Mouse (Mus musculus) ES-E14 (cell line): Measurements from ENCODE around the gene Zfp423. TPM values are rescaled to one million over a fixed set of nuclear protein-coding genes. Genes with fewer than 3 reads are reported as not detected.

ENCODE experiments used
- DNase-seq: peaks from one replicate; pipeline ENCODE4 v3.0.0-alpha.2; 2013; ENCODE audit warnings: low read depth, low spot score
- H3K27ac ChIP-seq: 2 replicates; pipeline ENCODE4 v1.5.1; 2012; ENCODE audit warnings: low read depth, mild to moderate bottlenecking, low read length, moderate library complexity, mixed read lengths; ENCODE audit not compliant: poor library complexity, insufficient read depth, severe bottlenecking
- H3K36me3 ChIP-seq: 2 replicates; pipeline ENCODE4 v1.6.1; 2012; ENCODE audit warnings: mild to moderate bottlenecking, low read length, moderate library complexity, mixed read lengths; ENCODE audit not compliant: control insufficient read depth, poor library complexity, insufficient read depth, severe bottlenecking
- H3K4me1 ChIP-seq, 2 experiments: fragments of 150-350 bp in 1 of 2; sonication (generic) in 1 of 2; 2 replicates each; pipeline ENCODE4 v1.6.1; 2012; ENCODE audit warnings: low read length in 2 of 2, mild to moderate bottlenecking in 1 of 2, mixed read lengths in 1 of 2; ENCODE audit not compliant: control insufficient read depth in 2 of 2, insufficient read depth in 2 of 2, poor library complexity in 1 of 2
- H3K4me3 ChIP-seq, 2 experiments: fragments of 150-350 bp in 1 of 2; sonication (generic) in 1 of 2; 2 replicates each; pipeline ENCODE4 v1.5.1; 2012; ENCODE audit warnings: low read length in 2 of 2, low read depth in 1 of 2, mild to moderate bottlenecking in 1 of 2, mixed read lengths in 1 of 2; ENCODE audit not compliant: insufficient read depth in 1 of 2, poor library complexity in 1 of 2, severe bottlenecking in 1 of 2
- H3K9ac ChIP-seq: 2 replicates; pipeline ENCODE4 v1.6.1; 2012; ENCODE audit warnings: low read depth, mild to moderate bottlenecking, low read length, mixed read lengths; ENCODE audit not compliant: poor library complexity, insufficient read depth, severe bottlenecking
- H3K9me3 ChIP-seq: fragments of 150-350 bp; sonication (generic); 2 replicates; pipeline ENCODE4 v1.6.1; 2012; ENCODE audit warnings: low read depth, mild to moderate bottlenecking, low read length; ENCODE audit not compliant: control insufficient read depth, insufficient read depth
- CHD2 ChIP-seq: IDR thresholded peaks from 2 replicates; pipeline ENCODE4 v1.6.1; 2014; ENCODE audit warnings: mild to moderate bottlenecking, low read depth, low read length, inconsistent platforms
- HCFC1 ChIP-seq: IDR thresholded peaks from 2 replicates; pipeline ENCODE4 v1.6.1; 2012; ENCODE audit warnings: low read length, inconsistent platforms, borderline replicate concordance; ENCODE audit not compliant: insufficient read depth
- MAFK ChIP-seq: IDR thresholded peaks from 2 replicates; pipeline ENCODE4 v1.6.1; 2014; ENCODE audit warnings: mild to moderate bottlenecking, low read depth, low read length, inconsistent platforms; ENCODE audit not compliant: insufficient read depth
- ZC3H11A ChIP-seq: IDR thresholded peaks from 2 replicates; pipeline ENCODE4 v1.6.1; 2012; ENCODE audit warnings: low read depth, mild to moderate bottlenecking, inconsistent platforms, low read length, borderline replicate concordance
- ZNF384 ChIP-seq: IDR thresholded peaks from 2 replicates; pipeline ENCODE4 v1.6.1; 2012; ENCODE audit warnings: low read depth, low read length, inconsistent platforms
- in situ Hi-C, 2 experiments: fragments of 600-800 bp; cut with MboI; formaldehyde crosslinking; loops; one replicate each; pipeline ENCODE4 v1.15.1; 2025; ENCODE audit warnings: low sequenced_read_pairs in 2 of 2, inconsistent platforms in 1 of 2; ENCODE audit not compliant: unreplicated experiment in 2 of 2
- total RNA-seq: library from RNA; depleted of rRNA; stranded (reverse); fragments of 300-350 nt; gene quantifications from 2 replicates; pipeline ENCODE4 v1.2.3, GENCODE M21; 2012

The Zfp423 gene
- total RNA-seq, 1 experiment, result 23.2 TPM

DNA sequence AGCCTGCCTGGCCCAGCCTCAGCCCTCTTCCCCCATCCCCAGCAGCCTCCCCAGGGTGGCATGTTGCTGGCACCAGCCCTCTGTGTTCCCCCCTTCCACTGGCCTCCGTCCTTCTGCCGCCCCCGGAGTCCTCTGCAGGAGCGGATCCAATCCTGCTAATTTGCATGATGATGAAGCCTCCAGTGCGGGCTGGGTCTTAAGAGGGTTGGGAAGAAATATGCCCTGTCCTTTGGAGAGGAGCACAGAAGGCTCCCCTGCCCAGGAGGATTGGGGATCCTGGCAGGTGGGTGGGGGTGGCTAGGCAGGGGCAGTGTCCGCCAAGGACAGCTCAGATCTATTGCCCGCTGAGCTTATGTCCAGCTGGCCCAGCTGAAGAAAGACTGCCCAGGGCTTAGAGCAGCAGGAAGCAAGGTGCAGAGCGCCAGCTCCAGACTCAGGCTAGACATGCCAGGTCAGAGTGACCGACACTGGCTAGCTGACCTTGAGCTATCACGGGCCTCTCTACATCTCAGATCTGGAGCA lies 256.5 kb downstream of the Zfp423 start:
- Histone ChIP-seq H3K4me3 (no peak overlapping the region), H3K4me1 (peaks cover 0 to 10% of the 10 kb centered on the region in 2 experiments; a peak in 1 of 4 replicates), H3K9ac (no peak overlapping the region), H3K36me3 (no peaks in the 10 kb centered on the region), H3K9me3 (no peaks in the 10 kb centered on the region), H3K27ac (no peak overlapping the region)
- in situ Hi-C loops, result no loop called here
- TF ChIP-seq ZC3H11A (no peak), MAFK (no peak), CHD2 (no peak), HCFC1 (no peak), ZNF384 (no peak)
- no peak for DNase-seq

GRCm38 (mm10) chr8:87702051-87702521 lies 257.3 kb downstream of the Zfp423 start:
- H3K36me3 ChIP-seq, result no peaks in the 10 kb centered on the region
- H3K4me3 ChIP-seq, result no peak overlapping the region
- no peak for TF ChIP-seq CHD2
- TF ChIP-seq ZC3H11A, result no peak
- no peak for TF ChIP-seq ZNF384
- TF ChIP-seq MAFK, result no peak
- no peak for TF ChIP-seq HCFC1
- H3K4me1 ChIP-seq, result peaks cover 0 to 10% of the 10 kb centered on the region in 2 experiments; a peak in 1 of 4 replicates
- no peak overlapping the region for H3K9ac ChIP-seq
- in situ Hi-C loops, result no loop called here
- H3K9me3 ChIP-seq, result no peaks in the 10 kb centered on the region
- no peak for DNase-seq
- H3K27ac ChIP-seq, result no peak overlapping the region

- no peaks in the 10 kb centered on the region for H3K9me3 ChIP-seq
- H3K27ac ChIP-seq, result no peak overlapping the region
- in situ Hi-C loops, result no loop called here
- TF ChIP-seq CHD2, result no peak
- DNase-seq, result no peak
- peaks cover 0 to 10% of the 10 kb centered on the region in 2 experiments; a peak in 1 of 4 replicates for H3K4me1 ChIP-seq
- no peak overlapping the region for H3K4me3 ChIP-seq
- no peak overlapping the region for H3K9ac ChIP-seq
- H3K36me3 ChIP-seq, result no peaks in the 10 kb centered on the region
Measured at GRCm38 (mm10) chr8:87701583-87701982, 257.8 kb downstream of the Zfp423 start.

GRCm38 (mm10) chr8:87700321-87700720 lies 259.1 kb downstream of the Zfp423 start:
- no peak for TF ChIP-seq ZC3H11A
- TF ChIP-seq CHD2, result no peak
- no peak for TF ChIP-seq HCFC1
- TF ChIP-seq MAFK, result no peak
- TF ChIP-seq ZNF384, result no peak
- H3K27ac ChIP-seq, result no peak overlapping the region
- in situ Hi-C loops, result no loop called here
- H3K9ac ChIP-seq, result no peak overlapping the region
- H3K4me1 ChIP-seq, result peaks cover 0 to 16% of the 10 kb centered on the region in 2 experiments; a peak in 2 of 4 replicates
- no peaks in the 10 kb centered on the region for H3K36me3 ChIP-seq
- H3K9me3 ChIP-seq, result no peaks in the 10 kb centered on the region
- peak; percentile 73 for DNase-seq
- H3K4me3 ChIP-seq, result no peak overlapping the region

DNA sequence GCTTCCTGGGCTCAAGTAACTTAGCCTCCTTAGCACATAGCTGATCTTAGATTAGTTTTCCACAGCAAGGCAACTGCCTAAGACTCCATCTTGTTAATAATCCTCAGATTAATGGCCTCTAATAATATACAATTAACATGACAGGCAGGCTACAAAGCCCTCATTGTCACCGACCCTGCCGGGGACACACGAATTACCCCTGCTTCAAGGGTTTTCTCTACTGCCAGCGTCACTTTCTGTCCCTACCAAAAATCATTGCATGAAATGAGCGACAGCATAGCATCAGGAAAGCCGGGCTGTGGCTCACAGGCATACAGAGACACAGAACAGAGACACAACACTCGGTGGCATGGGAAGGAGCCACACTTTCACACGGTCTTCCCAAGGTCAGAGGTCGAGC lies 262.3 kb downstream of the Zfp423 start:
- Histone ChIP-seq H3K9me3 (no peaks in the 10 kb centered on the region), H3K4me3 (no peak overlapping the region), H3K27ac (no peak overlapping the region), H3K4me1 (peaks cover 13 to 38% of the 10 kb centered on the region in 2 experiments; a peak in 2 of 4 replicates), H3K36me3 (no peaks in the 10 kb centered on the region), H3K9ac (no peak overlapping the region)
- DNase-seq, result no peak
- TF ChIP-seq CHD2 (no peak), HCFC1 (no peak), ZNF384 (no peak), ZC3H11A (no peak), MAFK (no peak)
- in situ Hi-C loops, result no loop called here
